Mouse (Mus musculus): ENCODE results near the gene Gpt2. TPM values are rescaled to one million over a fixed set of nuclear protein-coding genes. Genes with fewer than 3 reads are reported as not detected.

The Gpt2 gene
- polyA plus RNA-seq, 2 experiments = 8.7 to 13.1 TPM

DNA sequence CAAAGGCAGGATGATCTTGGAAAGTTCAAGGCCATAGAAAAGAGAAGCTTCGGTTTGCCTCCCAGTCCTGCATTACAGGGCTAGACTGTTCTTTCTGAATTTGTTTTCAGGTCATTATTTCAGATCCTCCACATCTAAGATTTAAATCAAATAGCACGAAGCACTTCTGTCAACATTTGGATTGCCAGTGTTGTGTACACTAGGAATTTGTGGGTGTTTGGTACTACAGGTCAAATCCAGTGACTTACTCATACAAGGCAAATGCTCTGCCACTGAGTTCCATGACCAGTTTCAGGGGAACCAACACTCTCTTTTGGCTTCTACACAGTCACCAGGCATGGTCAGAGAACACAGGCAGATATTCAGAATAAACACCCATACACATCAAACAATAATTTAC, 41.1 kb downstream of the Gpt2 start:
- Histone ChIP-seq H3K27me3 (ENCODE audit: control insufficient read depth, insufficient read depth, low read length) (no peaks in the 10 kb centered on the region), H3K4me2 (ENCODE audit: low read depth) (no peak overlapping the region), H3K36me3 (replicated peaks; ENCODE audit: control insufficient read depth, insufficient read depth, low read depth) (peaks cover 17% of the 10 kb centered on the region), H3K4me1 (replicated peaks; ENCODE audit: control insufficient read depth in 2 of 2, insufficient read depth in 2 of 2, low read length in 1 of 2) (peaks cover 4 to 16% of the 10 kb centered on the region in 2 experiments; a peak in 3 of 4 replicates), H3K9ac (replicated peaks) (no peak overlapping the region), H3K4me3 (ENCODE audit: insufficient read depth in 1 of 2, low read depth in 2 of 2, low read length in 2 of 2) (no peak overlapping the region), H3K27ac (no peak overlapping the region), H3K9me3 (ENCODE audit: control insufficient read depth, low read length) (no peaks in the 10 kb centered on the region)
- WGBS (ENCODE audit: insufficient replicate concordance) = 71% methylated on average over 2 of the region's 2 CpGs
- DNase-seq (ENCODE audit: low read depth in 3 of 3, low spot score in 3 of 3) (no peak), ATAC-seq (ENCODE audit: insufficient read depth) (no peak)
- TF ChIP-seq CTCF (IDR thresholded peaks at IDR 0.05; ENCODE audit: low read depth) (no peak), EP300 (IDR thresholded peaks at IDR 0.05; ENCODE audit: low read depth) (no peak)

DNA sequence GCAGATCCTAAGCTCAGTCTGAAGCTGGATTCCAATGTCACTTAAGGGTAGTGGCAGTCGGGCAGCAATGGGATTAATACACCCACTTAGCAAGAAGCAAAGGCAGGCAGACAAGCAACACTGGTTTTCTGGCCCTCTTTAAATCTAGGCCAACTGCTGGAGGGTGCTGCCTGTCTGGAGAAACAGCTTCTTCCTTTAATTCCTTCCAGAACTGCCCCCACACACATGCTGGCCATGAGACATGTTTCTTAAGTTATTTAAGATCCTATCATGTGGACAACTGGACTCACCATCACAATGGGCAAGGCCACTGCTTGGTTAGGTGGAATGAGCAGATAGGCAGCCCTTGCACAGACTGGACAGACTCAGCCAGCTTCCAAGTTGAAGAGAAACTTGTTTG, 41.8 kb downstream of the Gpt2 start:
- no peaks in the 10 kb centered on the region for H3K9me3 ChIP-seq (ENCODE audit: control insufficient read depth, low read length)
- H3K4me2 ChIP-seq (ENCODE audit: low read depth) = no peak overlapping the region
- DNase-seq (ENCODE audit: low read depth in 3 of 3, low spot score in 3 of 3) (no peak), ATAC-seq (ENCODE audit: insufficient read depth) (no peak)
- H3K27ac ChIP-seq = no peak overlapping the region
- H3K36me3 ChIP-seq (replicated peaks; ENCODE audit: control insufficient read depth, insufficient read depth, low read depth) = peaks cover 24% of the 10 kb centered on the region
- peaks cover 4 to 13% of the 10 kb centered on the region in 2 experiments; a peak in 3 of 4 replicates for H3K4me1 ChIP-seq (replicated peaks; ENCODE audit: control insufficient read depth in 2 of 2, insufficient read depth in 2 of 2, low read length in 1 of 2)
- H3K9ac ChIP-seq (replicated peaks) = no peak overlapping the region
- no peaks in the 10 kb centered on the region for H3K27me3 ChIP-seq (ENCODE audit: control insufficient read depth, insufficient read depth, low read length)
- no peak overlapping the region for H3K4me3 ChIP-seq (ENCODE audit: insufficient read depth in 1 of 2, low read depth in 2 of 2, low read length in 2 of 2)
- WGBS (ENCODE audit: insufficient replicate concordance) = 73% methylated on average over 1 of the region's 1 CpGs
- TF ChIP-seq EP300 (IDR thresholded peaks at IDR 0.05; ENCODE audit: low read depth) (no peak), CTCF (IDR thresholded peaks at IDR 0.05; ENCODE audit: low read depth) (no peak)

DNA sequence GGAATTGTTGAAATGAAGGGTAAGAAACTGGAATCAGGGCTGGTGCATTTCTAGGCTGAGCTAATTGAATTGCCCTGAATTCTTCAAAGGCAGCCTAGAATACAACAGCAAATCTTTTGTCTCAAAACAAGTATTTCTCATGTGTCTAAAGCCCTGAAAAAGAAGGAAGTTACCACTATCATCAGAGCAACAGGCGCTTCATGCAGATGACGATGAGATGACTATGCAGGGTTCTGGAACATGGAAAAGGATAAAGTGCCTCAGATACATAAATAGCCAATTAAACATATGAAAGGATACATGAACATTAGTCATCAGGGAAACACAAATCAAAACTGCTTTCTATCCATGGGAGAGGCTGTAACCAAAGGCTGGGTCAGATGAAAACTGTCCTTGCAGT, 44.0 kb downstream of the Gpt2 start:
- TF ChIP-seq EP300 (IDR thresholded peaks at IDR 0.05; ENCODE audit: low read depth) (no peak), CTCF (IDR thresholded peaks at IDR 0.05; ENCODE audit: low read depth) (no peak)
- DNase-seq (ENCODE audit: low read depth in 3 of 3, low spot score in 3 of 3) (no peak), ATAC-seq (ENCODE audit: insufficient read depth) (no peak)
- no peaks in the 10 kb centered on the region for H3K27me3 ChIP-seq (ENCODE audit: control insufficient read depth, insufficient read depth, low read length)
- no peak overlapping the region for H3K27ac ChIP-seq
- WGBS (ENCODE audit: insufficient replicate concordance) = 72% methylated on average over 2 of the region's 2 CpGs
- peaks cover 41% of the 10 kb centered on the region for H3K36me3 ChIP-seq (replicated peaks; ENCODE audit: control insufficient read depth, insufficient read depth, low read depth)
- no peak overlapping the region for H3K4me2 ChIP-seq (ENCODE audit: low read depth)
- no peaks in the 10 kb centered on the region for H3K9me3 ChIP-seq (ENCODE audit: control insufficient read depth, low read length)
- H3K4me1 ChIP-seq (replicated peaks; ENCODE audit: control insufficient read depth in 2 of 2, insufficient read depth in 2 of 2, low read length in 1 of 2) = peaks cover 4 to 11% of the 10 kb centered on the region in 2 experiments; a peak in 3 of 4 replicates
- H3K4me3 ChIP-seq (ENCODE audit: insufficient read depth in 1 of 2, low read depth in 2 of 2, low read length in 2 of 2) = no peak overlapping the region
- H3K9ac ChIP-seq (replicated peaks) = no peak overlapping the region

- 75% methylated on average over 1 of the region's 1 CpGs for WGBS (ENCODE audit: insufficient replicate concordance)
Measured at GRCm38 (mm10) chr8:85551934-85552333, 59.6 kb downstream of the Gpt2 start.

GRCm38 (mm10) chr8:85554391-85555180, 62.2 kb downstream of the Gpt2 start:
- Histone ChIP-seq H3K9me3 (ENCODE audit: control insufficient read depth, low read length) (no peaks in the 10 kb centered on the region), H3K36me3 (replicated peaks; ENCODE audit: control insufficient read depth, insufficient read depth, low read depth) (peaks cover 23% of the 10 kb centered on the region), H3K4me1 (replicated peaks; ENCODE audit: control insufficient read depth in 2 of 2, insufficient read depth in 2 of 2, low read length in 1 of 2) (peaks cover 2 to 8% of the 10 kb centered on the region in 2 experiments), H3K4me3 (ENCODE audit: insufficient read depth in 1 of 2, low read depth in 2 of 2, low read length in 2 of 2) (peak overlapping the region; percentile 95 to 99), H3K4me2 (ENCODE audit: low read depth) (peak overlapping the region; percentile 83), H3K27me3 (ENCODE audit: control insufficient read depth, insufficient read depth, low read length) (no peaks in the 10 kb centered on the region), H3K27ac (peak overlapping the region; percentile 73), H3K9ac (replicated peaks) (peak overlapping the region; percentile 89)
- DNase-seq (ENCODE audit: low read depth in 3 of 3, low spot score in 3 of 3) (no peak), ATAC-seq (ENCODE audit: insufficient read depth) (peak; percentile 91)
- under 1% methylated on average over 60 of the region's 66 CpGs for WGBS (ENCODE audit: insufficient replicate concordance)
- TF ChIP-seq CTCF (IDR thresholded peaks at IDR 0.05; ENCODE audit: low read depth) = no peak
- no peak for TF ChIP-seq EP300 (IDR thresholded peaks at IDR 0.05; ENCODE audit: low read depth)

More at GRCm38 (mm10) chr8:85551934-85552333, 59.6 kb downstream of the Gpt2 start:
- DNase-seq (ENCODE audit: low read depth in 3 of 3, low spot score in 3 of 3) = no peak
- Histone ChIP-seq H3K9me3 (ENCODE audit: control insufficient read depth, low read length) (no peaks in the 10 kb centered on the region), H3K27me3 (ENCODE audit: control insufficient read depth, insufficient read depth, low read length) (no peaks in the 10 kb centered on the region), H3K27ac (no peak overlapping the region), H3K4me1 (replicated peaks; ENCODE audit: control insufficient read depth in 2 of 2, insufficient read depth in 2 of 2, low read length in 1 of 2) (peaks cover 0 to 4% of the 10 kb centered on the region in 2 experiments; a peak in 3 of 4 replicates), H3K36me3 (replicated peaks; ENCODE audit: control insufficient read depth, insufficient read depth, low read depth) (peaks cover 41% of the 10 kb centered on the region), H3K4me2 (ENCODE audit: low read depth) (no peak overlapping the region), H3K4me3 (ENCODE audit: insufficient read depth in 1 of 2, low read depth in 2 of 2, low read length in 2 of 2) (no peak overlapping the region), H3K9ac (replicated peaks) (no peak overlapping the region)
- TF ChIP-seq CTCF (IDR thresholded peaks at IDR 0.05; ENCODE audit: low read depth) (no peak), EP300 (IDR thresholded peaks at IDR 0.05; ENCODE audit: low read depth) (no peak)
- ATAC-seq (ENCODE audit: insufficient read depth) = no peak

Measured in liver, embryonic 14.5 days (tissue).